In genomic region chr13:24832811-24833155, GRCm38 (mm10) we compare ENCODE assay signal across 10 mouse cellular contexts. TPM values are rescaled to one million over a fixed set of nuclear protein-coding genes. Genes with fewer than 3 reads are reported as not detected.
DNase-seq lines count a peak whose midpoint lies in the region; ATAC-seq and TF ChIP-seq lines count a peak whose summit lies in the region.
"Had no signal": no experiment of that assay in that cellular context is flagged by ENCODE, and none has a peak within 500 bp of the region (broad histone marks: within the 10 kb centered on the region; RNA-seq: fewer than 3 reads in every experiment).

No protein-coding gene starts in this region.

- H3K36me3 ChIP-seq in heart, embryonic 12.5 days = peaks cover 10% of the 10 kb centered on the region
- H3K36me3 ChIP-seq in ES-E14 (ENCODE audit: control insufficient read depth, insufficient read depth, low read length, poor library complexity, severe bottlenecking) = peaks cover 2% of the 10 kb centered on the region
- peaks cover 31% of the 10 kb centered on the region for H3K36me3 ChIP-seq in hindbrain, embryonic 10.5 days
- peaks cover 5% of the 10 kb centered on the region for H3K36me3 ChIP-seq in liver, postnatal 0 days (replicated peaks; ENCODE audit: insufficient read depth, low read length)

- no peak for TF ChIP-seq EP300 in liver, postnatal 0 days (IDR thresholded peaks at IDR 0.05; ENCODE audit: low read depth)

- H3K27me3 ChIP-seq in heart, embryonic 12.5 days (replicated peaks) = no peaks in the 10 kb centered on the region
- no peaks in the 10 kb centered on the region for H3K27me3 ChIP-seq in hindbrain, embryonic 10.5 days (ENCODE audit: insufficient read depth, poor library complexity, severe bottlenecking)
- no peaks in the 10 kb centered on the region for H3K27me3 ChIP-seq in liver, postnatal 0 days (ENCODE audit: insufficient read depth, low read length)

- peak overlapping the region; percentile 87 for H3K4me3 ChIP-seq in heart, embryonic 12.5 days
- peak overlapping the region; percentile 74 to 87 for H3K4me3 ChIP-seq in ES-E14 (ENCODE audit: insufficient read depth in 1 of 2, low read depth in 1 of 2, low read length in 2 of 2, poor library complexity in 1 of 2, severe bottlenecking in 1 of 2)
- peak overlapping the region; percentile 97 for H3K4me3 ChIP-seq in hindbrain, embryonic 10.5 days
- H3K4me3 ChIP-seq in liver, postnatal 0 days (ENCODE audit: low read depth, low read length) = peak overlapping the region; percentile 79

- peaks cover 17% of the 10 kb centered on the region for H3K4me1 ChIP-seq in heart, embryonic 12.5 days (replicated peaks)
- peaks cover 3 to 7% of the 10 kb centered on the region in 2 experiments; a peak in 3 of 4 replicates for H3K4me1 ChIP-seq in ES-E14 (ENCODE audit: control insufficient read depth in 2 of 2, insufficient read depth in 2 of 2, low read length in 2 of 2, poor library complexity in 1 of 2)
- peaks cover 28% of the 10 kb centered on the region for H3K4me1 ChIP-seq in hindbrain, embryonic 10.5 days (replicated peaks)
- H3K4me1 ChIP-seq in liver, postnatal 0 days (ENCODE audit: insufficient read depth) = peaks cover 25% of the 10 kb centered on the region

- TF ChIP-seq CTCF in liver, postnatal 0 days (IDR thresholded peaks at IDR 0.05; ENCODE audit: low read depth) = no peak

- DNase-seq in heart, adult 18-20 months = no peak
- DNase-seq in ES-E14 (ENCODE audit: low read depth, low spot score) = no peak
- no peak for DNase-seq in hindbrain, embryonic 10.5 days (ENCODE audit: low spot score)
- DNase-seq in liver, postnatal 0 days = no peak
- DNase-seq in frontal cortex, postnatal 25 days (ENCODE audit: low spot score in 2 of 2) = no peak
- DNase-seq in spleen, postnatal 10 days (ENCODE audit: low spot score in 2 of 2) = no peak
- DNase-seq in frontal cortex, postnatal 36 days (ENCODE audit: low spot score in 2 of 2) = no peak
- DNase-seq: cerebellum, adult 9-10 months; right cerebral cortex, postnatal 4 days had no signal

- no peak overlapping the region for H3K27ac ChIP-seq in heart, embryonic 12.5 days (ENCODE audit: poor library complexity, severe bottlenecking)
- H3K27ac ChIP-seq in ES-E14 (ENCODE audit: insufficient read depth, low read depth, low read length, poor library complexity, severe bottlenecking) = no peak overlapping the region
- H3K27ac ChIP-seq in hindbrain, embryonic 10.5 days = peak overlapping the region; percentile 97
- H3K27ac ChIP-seq in liver, postnatal 0 days (ENCODE audit: low read depth) = 0 out of 2 replicates have a peak overlapping the region, but pooled peaks have one; percentile 20

- no peak for ATAC-seq in heart, embryonic 12.5 days (ENCODE audit: insufficient number of reproducible peaks, low FRiP score)
- ATAC-seq in liver, postnatal 0 days = no peak

- H3K9me3 ChIP-seq in heart, embryonic 12.5 days (replicated peaks) = no peaks in the 10 kb centered on the region
- H3K9me3 ChIP-seq in ES-E14 (ENCODE audit: control insufficient read depth, insufficient read depth, low read depth, low read length) = no peaks in the 10 kb centered on the region
- no peaks in the 10 kb centered on the region for H3K9me3 ChIP-seq in hindbrain, embryonic 10.5 days
- H3K9me3 ChIP-seq in liver, postnatal 0 days (ENCODE audit: low read length) = no peaks in the 10 kb centered on the region

- peak overlapping the region; percentile 93 for H3K9ac ChIP-seq in heart, embryonic 12.5 days
- H3K9ac ChIP-seq in ES-E14 (ENCODE audit: insufficient read depth, low read depth, low read length, poor library complexity, severe bottlenecking) = peak overlapping the region; percentile 98; the same call in 1 of the 2 replicates
- peak overlapping the region; percentile 83 for H3K9ac ChIP-seq in liver, postnatal 0 days (replicated peaks)

- 57% methylated on average over 2 of the region's 2 CpGs for WGBS in heart, embryonic 12.5 days
- 79% methylated on average over 2 of the region's 2 CpGs for WGBS in hindbrain, embryonic 10.5 days
- WGBS in liver, postnatal 0 days (ENCODE audit: insufficient replicate concordance) = 39% methylated on average over 2 of the region's 2 CpGs

- peak overlapping the region; percentile 89 for H3K4me2 ChIP-seq in heart, embryonic 12.5 days
- H3K4me2 ChIP-seq in liver, postnatal 0 days (ENCODE audit: low read depth, low read length) = peak overlapping the region; percentile 82

- in situ Hi-C loops in ES-E14 (cut with MboI; ENCODE audit: low sequenced_read_pairs in 2 of 2, unreplicated experiment in 2 of 2) = no loop called here

TF ChIP-seq in ES-E14, 5 proteins besides CTCF, POLR2A, EP300 and RAD21:
- no peak for TF ChIP-seq HCFC1 (IDR thresholded peaks at IDR 0.05; ENCODE audit: borderline replicate concordance, insufficient read depth, low read length)
- no peak for TF ChIP-seq ZC3H11A (IDR thresholded peaks at IDR 0.05; ENCODE audit: borderline replicate concordance, low read depth, low read length)
- no peak for TF ChIP-seq CHD2 (IDR thresholded peaks at IDR 0.05; ENCODE audit: low read depth, low read length)
- TF ChIP-seq ZNF384 (IDR thresholded peaks at IDR 0.05; ENCODE audit: low read depth, low read length) = no peak

RNA-seq across cellular contexts. Expression of gene Tdp2, which starts 1.3 kb away (rescaled TPM):
- polyA plus RNA-seq in heart, embryonic 12.5 days (2016; fragmentation: Nextera tagmentation; extraction: Ambion mirVana) = 38.5 and 38.9 TPM in 2 replicates
- 10 to 100 TPM; 13.1 TPM for total RNA-seq in heart, adult 18-20 months (2021)
- 45.7 and 52.7 TPM in 2 replicates for total RNA-seq in ES-E14 (2012; rRNA removed)
- polyA plus RNA-seq in hindbrain, embryonic 10.5 days (2016; fragmentation: Nextera tagmentation; extraction: Ambion mirVana) = 64.4 and 74.7 TPM in 2 replicates
- polyA plus RNA-seq in liver, postnatal 0 days (2015; fragmentation: Nextera tagmentation; extraction: Ambion mirVana) = 18.3 and 18.4 TPM in 2 replicates

RNA-seq across cellular contexts. Expression of gene Acot13, which starts 1.4 kb away (rescaled TPM):
- polyA plus RNA-seq in heart, embryonic 12.5 days (2016; fragmentation: Nextera tagmentation; extraction: Ambion mirVana) = 187 and 195 TPM in 2 replicates
- 100 to 1,000 TPM; 395 to 427 TPM for total RNA-seq in heart, adult 18-20 months (2021)
- total RNA-seq in ES-E14 (2012; rRNA removed) = 13.8 and 18.3 TPM in 2 replicates
- 56.5 and 62.3 TPM in 2 replicates for polyA plus RNA-seq in hindbrain, embryonic 10.5 days (2016; fragmentation: Nextera tagmentation; extraction: Ambion mirVana)
- 101 and 102 TPM in 2 replicates for polyA plus RNA-seq in liver, postnatal 0 days (2015; fragmentation: Nextera tagmentation; extraction: Ambion mirVana)

RNA-seq across cellular contexts. Expression of gene D130043K22Rik, which starts 12.2 kb away (rescaled TPM):
- polyA plus RNA-seq in heart, embryonic 12.5 days (2016; fragmentation: Nextera tagmentation; extraction: Ambion mirVana) = 0.28 TPM in 1 of 2 replicates, not detected in the other
- under 1 TPM in 1 of 2 experiments, not detected in 1; 0.05 TPM for total RNA-seq in heart, adult 18-20 months (2021)
- 0.31 and 0.79 TPM in 2 replicates for total RNA-seq in ES-E14 (2012; rRNA removed)
- polyA plus RNA-seq in hindbrain, embryonic 10.5 days (2016; fragmentation: Nextera tagmentation; extraction: Ambion mirVana) = 0.60 and 0.78 TPM in 2 replicates
- 0.31 and 0.48 TPM in 2 replicates for polyA plus RNA-seq in liver, postnatal 0 days (2015; fragmentation: Nextera tagmentation; extraction: Ambion mirVana)

RNA-seq across cellular contexts. Expression of gene BC005537, which starts 31.3 kb away (rescaled TPM):
- 9.4 and 12.6 TPM in 2 replicates for polyA plus RNA-seq in heart, embryonic 12.5 days (2016; fragmentation: Nextera tagmentation; extraction: Ambion mirVana)
- total RNA-seq in heart, adult 18-20 months (2021) = 100 to 1,000 TPM; 132 to 137 TPM
- total RNA-seq in ES-E14 (2012; rRNA removed) = 30.2 and 37.9 TPM in 2 replicates
- polyA plus RNA-seq in hindbrain, embryonic 10.5 days (2016; fragmentation: Nextera tagmentation; extraction: Ambion mirVana) = 10.4 and 10.9 TPM in 2 replicates
- polyA plus RNA-seq in liver, postnatal 0 days (2015; fragmentation: Nextera tagmentation; extraction: Ambion mirVana) = 10.4 and 10.6 TPM in 2 replicates

Comparison
In these comparisons a context has a peak if more than half of its experiments do, and no peak if none do; other contexts are left out.
1. H3K27ac ChIP-seq: peak in hindbrain, embryonic 10.5 days (single experiment) and liver, postnatal 0 days (single experiment); none in heart, embryonic 12.5 days (single experiment) and ES-E14 (single experiment).
2. Peak in every context shown above with its lines, with median percentiles within 50 percentile points of each other: H3K4me3 ChIP-seq and H3K9ac ChIP-seq.